Mouse (Mus musculus): Measurements from ENCODE around the gene Scnn1b.

The Scnn1b gene

GRCm38 (mm10) chr7:121962571-121962959 is 97.7 kb downstream of the Scnn1b start:
- in situ Hi-C loops (cut with MboI; ENCODE audit: low sequenced_read_pairs), result loop anchor here (10.0 kb wide), 1 partner anchor 228 kb away; the partner anchor contains the start of gene Scnn1g

DNA sequence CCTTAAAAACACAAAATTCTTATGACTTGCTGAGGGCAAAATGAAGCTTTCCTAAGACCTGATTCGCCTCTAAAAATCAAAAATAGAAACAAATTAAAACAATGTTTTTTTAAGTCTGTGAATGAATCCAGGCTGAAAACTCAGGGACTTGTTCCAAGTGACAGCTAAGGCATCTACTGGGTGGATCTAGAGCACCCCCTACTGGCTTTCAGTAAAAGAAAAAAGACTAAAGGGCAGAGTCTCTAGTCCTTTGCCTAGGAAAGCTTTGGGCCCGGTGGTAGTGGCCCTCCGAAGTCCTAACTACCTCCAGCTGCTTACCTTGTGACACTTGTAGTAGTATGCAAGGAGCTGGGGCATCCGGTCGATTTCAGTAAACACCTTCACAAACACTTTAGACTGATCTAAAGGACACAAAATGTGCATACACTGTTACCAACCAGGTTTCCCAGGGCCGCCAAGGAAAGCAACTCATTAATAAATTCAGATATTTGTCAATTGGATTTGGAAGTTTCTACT is 99.1 kb downstream of the Scnn1b start:
- in situ Hi-C loops (cut with MboI; ENCODE audit: low sequenced_read_pairs), result loop anchor here (10.0 kb wide), 1 partner anchor 229 kb away; the partner anchor contains the start of gene Scnn1g

DNA sequence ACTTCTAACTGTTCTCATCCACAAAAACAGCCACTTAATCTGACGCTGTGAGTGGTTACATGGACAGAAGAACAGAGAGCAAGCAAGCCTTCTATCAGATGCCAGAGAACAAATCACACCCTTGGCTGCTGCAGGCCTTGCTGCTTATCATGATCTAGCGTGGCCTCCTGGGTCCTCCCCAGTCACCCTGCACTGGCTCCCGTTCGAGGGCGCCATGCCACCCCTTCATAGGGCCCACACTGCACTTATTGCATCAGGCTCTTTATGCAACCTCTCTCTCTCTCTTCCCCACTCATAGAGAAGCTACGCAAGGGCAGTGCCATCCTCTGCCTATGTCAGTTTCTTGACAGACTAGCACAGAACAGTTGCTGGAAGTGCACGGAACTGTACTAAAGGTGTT is 101.3 kb downstream of the Scnn1b start:
- in situ Hi-C loops (cut with MboI; ENCODE audit: low sequenced_read_pairs), result loop anchor here (10.0 kb wide), 1 partner anchor 231 kb away; the partner anchor contains the start of gene Scnn1g

Data from CH12F3 (cell line).